Mouse (Mus musculus) MEL (cell line): Measurements from ENCODE around the gene Cdk14. TPM values are rescaled to one million over a fixed set of nuclear protein-coding genes. Genes with fewer than 3 reads are reported as not detected.

Experiments used
- DNase-seq: peaks from one replicate; pipeline ENCODE4 v3.0.0; 2011; ENCODE audit warnings: low read depth, low spot score
- H3K27ac ChIP-seq: 2 replicates; pipeline ENCODE4 v1.5.1; 2012; ENCODE audit warnings: low read depth, mild to moderate bottlenecking, control low read depth, low read length, moderate library complexity; ENCODE audit not compliant: control insufficient read depth
- H3K27me3 ChIP-seq, 2 experiments: fragments of 150-350 bp in 1 of 2; sonication (generic) in 1 of 2; 2 replicates each; pipeline ENCODE4 v1.6.1; 2012; ENCODE audit warnings: low read length in 2 of 2, mild to moderate bottlenecking in 2 of 2, improper control_type of control experiment in 1 of 2, moderate library complexity in 1 of 2; ENCODE audit not compliant: insufficient read depth in 2 of 2, control insufficient read depth in 1 of 2
- H3K36me3 ChIP-seq, 2 experiments: 2 replicates each; pipeline ENCODE4 v1.6.1; 2012 to 2014; ENCODE audit warnings: low read length in 2 of 2, improper control_type of control experiment in 1 of 2, inconsistent platforms in 1 of 2, mild to moderate bottlenecking in 1 of 2; ENCODE audit not compliant: insufficient read depth in 2 of 2, control insufficient read depth in 1 of 2
- H3K4me1 ChIP-seq, 2 experiments: fragments of 150-350 bp in 1 of 2; sonication (generic) in 1 of 2; 2 replicates each; pipeline ENCODE4 v1.6.1; 2012; ENCODE audit warnings: low read length in 2 of 2, improper control_type of control experiment in 1 of 2, mild to moderate bottlenecking in 1 of 2; ENCODE audit not compliant: insufficient read depth in 2 of 2, control insufficient read depth in 1 of 2
- H3K4me3 ChIP-seq, 2 experiments: fragments of 150-350 bp in 1 of 2; sonication (generic) in 1 of 2; 2 replicates each; pipeline ENCODE4 v1.5.1; 2012; ENCODE audit warnings: low read depth in 2 of 2, low read length in 2 of 2, mild to moderate bottlenecking in 2 of 2, moderate library complexity in 2 of 2, control low read depth in 1 of 2, improper control_type of control experiment in 1 of 2; ENCODE audit not compliant: control insufficient read depth in 1 of 2, insufficient read depth in 1 of 2
- H3K79me2 ChIP-seq: 2 replicates; pipeline ENCODE4 v1.6.1; 2012; ENCODE audit warnings: mild to moderate bottlenecking, low read length, moderate library complexity; ENCODE audit not compliant: control insufficient read depth, poor library complexity, insufficient read depth
- H3K9ac ChIP-seq: 2 replicates; pipeline ENCODE4 v1.6.1; 2012; ENCODE audit warnings: low read depth, mild to moderate bottlenecking, control low read depth, low read length, moderate library complexity; ENCODE audit not compliant: control insufficient read depth, poor library complexity, severe bottlenecking
- H3K9me3 ChIP-seq: fragments of 150-350 bp; sonication (generic); replicated peaks from 2 replicates; pipeline ENCODE4 v1.6.1; 2012; ENCODE audit warnings: mild to moderate bottlenecking, low read length, improper control_type of control experiment, moderate library complexity; ENCODE audit not compliant: insufficient read depth
- BHLHE40 ChIP-seq: IDR thresholded peaks from 2 replicates; pipeline ENCODE4 v1.6.1; 2012; ENCODE audit warnings: low read depth, mild to moderate bottlenecking, inconsistent platforms, low read length, improper control_type of control experiment, borderline replicate concordance
- CHD1 ChIP-seq: IDR thresholded peaks from 2 replicates; pipeline ENCODE4 v1.6.1; 2012; ENCODE audit warnings: low read depth, mild to moderate bottlenecking, inconsistent platforms, low read length, improper control_type of control experiment
- CHD2 ChIP-seq: IDR thresholded peaks from 2 replicates; pipeline ENCODE4 v1.6.1; 2011; ENCODE audit warnings: low read length, improper control_type of control experiment
- CTCF ChIP-seq, 3 experiments: IDR thresholded peaks in 2 of 3; conservative IDR thresholded peaks in 1 of 3; 2 replicates each; pipeline ENCODE4 v1.5.1; 2011 to 2012; ENCODE audit warnings: low read length in 3 of 3, low read depth in 2 of 3, mild to moderate bottlenecking in 2 of 3, improper control_type of control experiment in 1 of 3, inconsistent platforms in 1 of 3, mixed read lengths in 1 of 3, moderate library complexity in 1 of 3; ENCODE audit not compliant: control insufficient read depth in 1 of 3, insufficient read depth in 1 of 3, poor library complexity in 1 of 3, severe bottlenecking in 1 of 3
- ELF1 ChIP-seq: IDR thresholded peaks from 2 replicates; pipeline ENCODE4 v1.6.1; 2014; ENCODE audit warnings: low read depth, mild to moderate bottlenecking, inconsistent platforms, low read length, improper control_type of control experiment, moderate library complexity
- EP300 ChIP-seq, 2 experiments: IDR thresholded peaks; 2 replicates each; pipeline ENCODE4 v1.6.1; 2011; ENCODE audit warnings: improper control_type of control experiment in 2 of 2, low read length in 2 of 2, low read depth in 1 of 2, mild to moderate bottlenecking in 1 of 2
- GATA1 ChIP-seq: IDR thresholded peaks from 2 replicates; pipeline ENCODE4 v1.6.1; 2011; ENCODE audit warnings: low read depth, low read length, improper control_type of control experiment
- HCFC1 ChIP-seq: IDR thresholded peaks from 2 replicates; pipeline ENCODE4 v1.6.1; 2012; ENCODE audit warnings: low read depth, mild to moderate bottlenecking, inconsistent platforms, low read length, improper control_type of control experiment, moderate library complexity
- MAZ ChIP-seq: IDR thresholded peaks from 2 replicates; pipeline ENCODE4 v1.6.1; 2012; ENCODE audit warnings: low read depth, mild to moderate bottlenecking, inconsistent platforms, low read length, improper control_type of control experiment
- MXI1 ChIP-seq: IDR thresholded peaks from 2 replicates; pipeline ENCODE4 v1.6.1; 2011; ENCODE audit warnings: mild to moderate bottlenecking, low read depth, low read length, improper control_type of control experiment
- MYB ChIP-seq: IDR thresholded peaks from 2 replicates; pipeline ENCODE4 v1.6.1; 2011; ENCODE audit warnings: mild to moderate bottlenecking, low read depth, low read length, improper control_type of control experiment
- MYC ChIP-seq: IDR thresholded peaks from 2 replicates; pipeline ENCODE4 v1.6.1; 2011; ENCODE audit warnings: low read depth, mild to moderate bottlenecking, low read length, improper control_type of control experiment, moderate library complexity
- POLR2AphosphoS5 ChIP-seq: IDR thresholded peaks from 2 replicates; pipeline ENCODE4 v1.6.1; 2012; ENCODE audit warnings: low read depth, borderline replicate concordance, mild to moderate bottlenecking, inconsistent platforms, low read length, moderate library complexity, mixed read lengths
- RAD21 ChIP-seq: IDR thresholded peaks from 2 replicates; pipeline ENCODE4 v1.6.1; 2011; ENCODE audit warnings: mild to moderate bottlenecking, low read depth, low read length, improper control_type of control experiment
- RCOR1 ChIP-seq: IDR thresholded peaks from 2 replicates; pipeline ENCODE4 v1.6.1; 2012; ENCODE audit warnings: low read depth, mild to moderate bottlenecking, inconsistent platforms, low read length, improper control_type of control experiment
- SIN3A ChIP-seq: IDR thresholded peaks from 2 replicates; pipeline ENCODE4 v1.6.1; 2012; ENCODE audit warnings: low read length, improper control_type of control experiment, inconsistent platforms
- SMC3 ChIP-seq: IDR thresholded peaks from 2 replicates; pipeline ENCODE4 v1.6.1; 2011; ENCODE audit warnings: low read depth, low read length, improper control_type of control experiment
- UBTF ChIP-seq: IDR thresholded peaks from 2 replicates; pipeline ENCODE4 v1.6.1; 2012; ENCODE audit warnings: low read depth, mild to moderate bottlenecking, inconsistent platforms, low read length, improper control_type of control experiment, moderate library complexity, borderline replicate concordance; ENCODE audit not compliant: insufficient read depth
- USF2 ChIP-seq, 2 experiments: IDR thresholded peaks; 2 replicates each; pipeline ENCODE4 v1.6.1; 2011 to 2012; ENCODE audit warnings: improper control_type of control experiment in 2 of 2, low read length in 2 of 2, borderline replicate concordance in 1 of 2, inconsistent platforms in 1 of 2, low read depth in 1 of 2, mild to moderate bottlenecking in 1 of 2; ENCODE audit not compliant: insufficient read depth in 1 of 2
- ZC3H11A ChIP-seq: IDR thresholded peaks from 2 replicates; pipeline ENCODE4 v1.6.1; 2012; ENCODE audit warnings: low read depth, mild to moderate bottlenecking, inconsistent platforms, low read length, improper control_type of control experiment
- ZMIZ1 ChIP-seq: IDR thresholded peaks from 2 replicates; pipeline ENCODE4 v1.6.1; 2012; ENCODE audit warnings: low read depth, mild to moderate bottlenecking, inconsistent platforms, low read length, improper control_type of control experiment, moderate library complexity
- ZNF384 ChIP-seq: IDR thresholded peaks from 2 replicates; pipeline ENCODE4 v1.6.1; 2012; ENCODE audit warnings: low read depth, mild to moderate bottlenecking, inconsistent platforms, low read length, improper control_type of control experiment
- polyA plus RNA-seq, 2 experiments: library from polyadenylated mRNA; stranded (reverse) in 1 of 2; unstranded in 1 of 2; fragments of >175 nt in 1 of 2; fragments of >200 nt in 1 of 2; gene quantifications; 2 replicates each; pipeline versions ENCODE4 v1.2.1 to v1.2.4; 2012; ENCODE audit warnings: low replicate concordance in 2 of 2, low read depth in 1 of 2; ENCODE audit not compliant: insufficient read length in 2 of 2, insufficient read depth in 1 of 2, missing spikeins in 1 of 2
- total RNA-seq: library from RNA; depleted of rRNA; stranded (reverse); fragments of 300-350 nt; gene quantifications from 2 replicates; pipeline ENCODE4 v1.2.3, GENCODE M21; 2012

The Cdk14 gene
- total and polyA plus RNA-seq, 3 experiments: not detected

GRCm38 (mm10) chr5:4986181-4986580 lies 433.9 kb downstream of the Cdk14 start:
- H3K9ac ChIP-seq: no peak overlapping the region
- no peaks in the 10 kb centered on the region for H3K79me2 ChIP-seq
- no peak for TF ChIP-seq GATA1
- TF ChIP-seq MAZ: no peak
- no peak for TF ChIP-seq ZC3H11A
- no peak for TF ChIP-seq MYC
- TF ChIP-seq CHD1: no peak
- TF ChIP-seq ZMIZ1: no peak
- no peak for TF ChIP-seq HCFC1
- TF ChIP-seq SIN3A: no peak
- DNase-seq: no peak
- no peaks in the 10 kb centered on the region for H3K4me1 ChIP-seq
- no peaks in the 10 kb centered on the region for H3K27me3 ChIP-seq
- H3K36me3 ChIP-seq: no peaks in the 10 kb centered on the region
- H3K9me3 ChIP-seq: no peaks in the 10 kb centered on the region
- no peak overlapping the region for H3K27ac ChIP-seq
- no peak overlapping the region for H3K4me3 ChIP-seq

- H3K27me3 ChIP-seq: no peaks in the 10 kb centered on the region
- no peaks in the 10 kb centered on the region for H3K9me3 ChIP-seq
- H3K27ac ChIP-seq: no peak overlapping the region
- DNase-seq: no peak
- H3K79me2 ChIP-seq: no peaks in the 10 kb centered on the region
- H3K9ac ChIP-seq: no peak overlapping the region
- H3K4me1 ChIP-seq: no peaks in the 10 kb centered on the region
- H3K4me3 ChIP-seq: no peak overlapping the region
- H3K36me3 ChIP-seq: no peaks in the 10 kb centered on the region
- TF ChIP-seq ELF1 (no peak), CTCF (IDR thresholded peaks at IDR 0.05 in 2 of 3, conservative IDR thresholded peaks at IDR 0.05 in 1 of 3; ENCODE audit: control insufficient read depth in 1 of 3, insufficient read depth in 1 of 3, low read depth in 2 of 3, low read length in 3 of 3, poor library complexity in 1 of 3, severe bottlenecking in 1 of 3) (no peak), ZMIZ1 (no peak), UBTF (no peak), USF2 (IDR thresholded peaks at IDR 0.05; ENCODE audit: borderline replicate concordance in 1 of 2, insufficient read depth in 1 of 2, low read depth in 1 of 2, low read length in 2 of 2) (no peak), POLR2AphosphoS5 (no peak)
Observed at GRCm38 (mm10) chr5:4979551-4979950, 440.6 kb downstream of the Cdk14 start.

GRCm38 (mm10) chr5:4973408-4973807 lies 446.7 kb downstream of the Cdk14 start:
- DNase-seq: no peak
- TF ChIP-seq CHD1: no peak
- no peak for TF ChIP-seq UBTF
- TF ChIP-seq SMC3: no peak
- no peak for TF ChIP-seq RCOR1
- no peak for TF ChIP-seq RAD21
- TF ChIP-seq CHD2: no peak
- TF ChIP-seq MXI1: no peak
- TF ChIP-seq SIN3A: no peak
- TF ChIP-seq MYC: no peak
- TF ChIP-seq MYB: no peak
- TF ChIP-seq ZNF384: no peak
- TF ChIP-seq BHLHE40: no peak
- TF ChIP-seq EP300 (IDR thresholded peaks at IDR 0.05; ENCODE audit: low read depth in 1 of 2, low read length in 2 of 2): no peak
- no peak for TF ChIP-seq ELF1
- H3K27ac ChIP-seq: no peak overlapping the region
- H3K4me1 ChIP-seq: no peaks in the 10 kb centered on the region
- no peaks in the 10 kb centered on the region for H3K9me3 ChIP-seq
- no peak overlapping the region for H3K4me3 ChIP-seq
- H3K27me3 ChIP-seq: no peaks in the 10 kb centered on the region
- no peaks in the 10 kb centered on the region for H3K36me3 ChIP-seq
- no peak overlapping the region for H3K9ac ChIP-seq
- no peaks in the 10 kb centered on the region for H3K79me2 ChIP-seq
